Mouse (Mus musculus) ES-E14 (cell line): ENCODE measurements around the gene Tkt.

Experiments used
- CHD2 ChIP-seq: IDR thresholded peaks from 2 replicates; pipeline ENCODE4 v1.6.1; 2014; ENCODE audit warnings: mild to moderate bottlenecking, low read depth, low read length, inconsistent platforms
- HCFC1 ChIP-seq: IDR thresholded peaks from 2 replicates; pipeline ENCODE4 v1.6.1; 2012; ENCODE audit warnings: low read length, inconsistent platforms, borderline replicate concordance; ENCODE audit not compliant: insufficient read depth
- ZC3H11A ChIP-seq: IDR thresholded peaks from 2 replicates; pipeline ENCODE4 v1.6.1; 2012; ENCODE audit warnings: low read depth, mild to moderate bottlenecking, inconsistent platforms, low read length, borderline replicate concordance

DNA sequence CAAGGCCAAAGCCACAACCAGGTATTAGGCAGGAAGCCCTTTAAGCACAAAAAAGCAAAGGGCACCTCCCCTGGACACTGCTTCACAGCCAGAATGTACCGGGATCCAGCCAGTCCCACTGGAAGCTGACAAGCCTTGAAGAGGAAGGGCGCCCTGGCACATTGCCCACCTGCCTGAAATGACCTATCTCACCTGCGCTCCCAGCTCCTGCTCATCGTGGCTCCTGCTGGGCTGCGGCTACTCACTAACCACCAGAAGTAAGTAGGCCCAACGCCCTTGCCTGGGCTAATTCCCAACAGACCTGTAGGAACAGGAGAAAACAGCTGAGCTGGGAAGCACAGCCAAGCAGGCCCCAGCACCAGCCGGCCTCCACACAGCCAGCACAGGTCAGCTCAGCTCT, 74.0 kb downstream of the Tkt start:
- TF ChIP-seq HCFC1: no peak
- no peak for TF ChIP-seq CHD2
- no peak for TF ChIP-seq ZC3H11A
